Comparison of ENCODE assay signal across 10 mouse cellular contexts in genomic region chr9:61510217-61510893, GRCm38 (mm10).
DNase-seq lines count a peak whose midpoint lies in the region; ATAC-seq and TF ChIP-seq lines count a peak whose summit lies in the region.
"Had no signal": no experiment of that assay in that cellular context is flagged by ENCODE, and none has a peak within 500 bp of the region (broad histone marks: within the 10 kb centered on the region; RNA-seq: fewer than 3 reads in every experiment).

No protein-coding gene starts in this region.

- in situ Hi-C loops in Patski (cut with MboI; ENCODE audit: low pct_unique_long_range_greater_than_20kb), result no loop called here

- H3K36me3 ChIP-seq in hindbrain, embryonic 12.5 days, result no peaks in the 10 kb centered on the region
- H3K36me3 ChIP-seq in limb, embryonic 14.5 days (ENCODE audit: control insufficient read depth, insufficient read depth, low read length), result no peaks in the 10 kb centered on the region
- H3K36me3 ChIP-seq in stomach, postnatal 0 days (ENCODE audit: control insufficient read depth, insufficient read depth, low read length), result no peaks in the 10 kb centered on the region

- H3K27me3 ChIP-seq in Patski, result no peaks in the 10 kb centered on the region
- H3K27me3 ChIP-seq in hindbrain, embryonic 12.5 days, result peaks cover 31% of the 10 kb centered on the region
- peaks cover 5% of the 10 kb centered on the region; the same call in 1 of the 2 replicates for H3K27me3 ChIP-seq in limb, embryonic 14.5 days (ENCODE audit: control insufficient read depth, insufficient read depth, low read length)
- peaks cover 3% of the 10 kb centered on the region; the same call in 1 of the 2 replicates for H3K27me3 ChIP-seq in stomach, postnatal 0 days (ENCODE audit: control insufficient read depth, insufficient read depth, low read length)

- 18% methylated on average over 14 of the region's 14 CpGs for WGBS in hindbrain, embryonic 12.5 days
- WGBS in limb, embryonic 14.5 days, result 14% methylated on average over 14 of the region's 14 CpGs
- WGBS in stomach, postnatal 0 days, result 28% methylated on average over 14 of the region's 14 CpGs

- DNase-seq in cerebellum, postnatal 10 days, result peak; percentile 38 to 50
- peak; percentile 54 for DNase-seq in Patski (ENCODE audit: low read depth, low spot score)
- peak; percentile 70 for DNase-seq in limb, embryonic 14.5 days (ENCODE audit: low spot score)
- DNase-seq in heart, postnatal 4 days, result no peak
- DNase-seq in stomach, postnatal 0 days (ENCODE audit: low spot score), result no peak
- DNase-seq: cerebellum, adult 9-10 months; heart, adult 18-20 months had no signal

- ATAC-seq in cerebellum, adult (ENCODE audit: insufficient number of reproducible peaks, low FRiP score, low TSS enrichment), result no peak
- no peak for ATAC-seq in Patski
- peak; percentile 78 for ATAC-seq in hindbrain, embryonic 12.5 days (ENCODE audit: low FRiP score)
- no peak for ATAC-seq in limb, embryonic 14.5 days (ENCODE audit: low FRiP score, low read depth)
- ATAC-seq in frontal cortex, adult (ENCODE audit: low TSS enrichment), result no peak
- ATAC-seq in stomach, postnatal 0 days (ENCODE audit: low FRiP score, low TSS enrichment), result no peak

- TF ChIP-seq EP300 in stomach, postnatal 0 days (optimal IDR thresholded peaks at IDR 0.05), result no peak

- no peaks in the 10 kb centered on the region for H3K9me3 ChIP-seq in hindbrain, embryonic 12.5 days (replicated peaks)
- H3K9me3 ChIP-seq in limb, embryonic 14.5 days (ENCODE audit: control insufficient read depth, low read length), result no peaks in the 10 kb centered on the region
- H3K9me3 ChIP-seq in stomach, postnatal 0 days (ENCODE audit: control insufficient read depth, low read length), result no peaks in the 10 kb centered on the region

- peaks cover 28% of the 10 kb centered on the region for H3K4me1 ChIP-seq in hindbrain, embryonic 12.5 days
- H3K4me1 ChIP-seq in limb, embryonic 14.5 days (ENCODE audit: control insufficient read depth, insufficient read depth, low read length), result peaks cover 19% of the 10 kb centered on the region
- no peaks in the 10 kb centered on the region for H3K4me1 ChIP-seq in stomach, postnatal 0 days (replicated peaks; ENCODE audit: control insufficient read depth, insufficient read depth)

- H3K27ac ChIP-seq in hindbrain, embryonic 12.5 days, result 0 out of 2 replicates have a peak overlapping the region, but pooled peaks have one; percentile 35
- H3K27ac ChIP-seq in limb, embryonic 14.5 days (replicated peaks; ENCODE audit: low read depth, low read length), result no peak overlapping the region
- H3K27ac ChIP-seq in stomach, postnatal 0 days (replicated peaks), result no peak overlapping the region

- no peak for TF ChIP-seq CTCF in Patski (IDR thresholded peaks at IDR 0.05)
- no peak for TF ChIP-seq CTCF in stomach, postnatal 0 days (IDR thresholded peaks at IDR 0.05; ENCODE audit: low read depth)

- TF ChIP-seq POLR2A in limb, embryonic 14.5 days (IDR thresholded peaks at IDR 0.05; ENCODE audit: borderline replicate concordance, extremely low read depth, insufficient read depth, insufficient read length), result no peak

- peak overlapping the region; percentile 36; the same call in 1 of the 2 replicates for H3K4me2 ChIP-seq in hindbrain, embryonic 12.5 days (replicated peaks)
- no peak overlapping the region for H3K4me2 ChIP-seq in limb, embryonic 14.5 days (replicated peaks; ENCODE audit: low read depth, low read length, severe bottlenecking)
- H3K4me2 ChIP-seq in stomach, postnatal 0 days (replicated peaks; ENCODE audit: low read depth), result no peak overlapping the region

- no peak overlapping the region for H3K9ac ChIP-seq in hindbrain, embryonic 12.5 days
- H3K9ac ChIP-seq in limb, embryonic 14.5 days (ENCODE audit: low read depth, low read length, severe bottlenecking), result no peak overlapping the region
- no peak overlapping the region for H3K9ac ChIP-seq in stomach, postnatal 0 days (ENCODE audit: low read length)

- no peak overlapping the region for H3K4me3 ChIP-seq in hindbrain, embryonic 12.5 days
- no peak overlapping the region for H3K4me3 ChIP-seq in limb, embryonic 14.5 days (replicated peaks; ENCODE audit: low read length)
- H3K4me3 ChIP-seq in stomach, postnatal 0 days (ENCODE audit: low read depth, low read length), result no peak overlapping the region

- CTCF ChIA-PET in Patski (lab: Charles Lee), result no interaction called here

- POLR2A ChIA-PET in Patski (lab: Charles Lee), result no interaction called here

Comparison
In these comparisons a context has a peak if more than half of its experiments do, and no peak if none do; other contexts are left out.
1. DNase-seq: peak in cerebellum, postnatal 10 days (2 of 2), Patski (single experiment) and limb, embryonic 14.5 days (single experiment); none in heart, postnatal 4 days (single experiment) and stomach, postnatal 0 days (single experiment).